Mouse (Mus musculus) cerebellum, adult 2 months (tissue): Measurements from ENCODE around the gene Alkbh5.
A peak's percentile ranks its signal among the peaks of the same experiment; 100 is the strongest.

Source experiments
- CTCF ChIP-seq: fragments of 200-500 bp; IDR thresholded peaks from 2 replicates; pipeline ENCODE4 v1.5.1; 2011; ENCODE audit warnings: low read depth, mild to moderate bottlenecking, control low read depth, low read length, moderate library complexity, borderline replicate concordance; ENCODE audit not compliant: insufficient read depth
- POLR2A ChIP-seq: fragments of 200-500 bp; IDR thresholded peaks from 2 replicates; pipeline ENCODE4 v1.6.1; 2011; ENCODE audit warnings: low read length, control low read depth, borderline replicate concordance; ENCODE audit not compliant: insufficient read depth

DNA sequence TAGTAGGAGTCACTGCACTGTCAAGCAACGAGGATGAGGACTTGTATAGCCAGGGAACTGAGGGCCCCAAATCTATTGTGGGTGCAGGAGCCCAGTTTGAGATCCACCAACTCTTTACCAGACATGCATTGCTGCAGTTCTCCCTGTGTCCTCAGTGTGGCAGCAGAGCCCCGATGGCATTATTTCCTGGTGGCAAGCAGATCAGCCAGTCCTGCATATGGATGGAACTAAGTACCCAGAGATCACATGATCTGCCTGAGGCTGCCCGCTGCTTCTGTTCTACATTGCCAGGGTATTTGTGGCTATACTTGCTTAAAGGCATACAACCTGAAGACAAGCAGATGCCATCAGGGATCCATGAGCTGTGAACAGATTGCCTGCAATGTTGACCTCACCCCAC is 23.2 kb downstream of the Alkbh5 start:
- TF ChIP-seq POLR2A (no peak), CTCF (peak; percentile 94)
